Mouse (Mus musculus) liver, adult (tissue): ENCODE measurements around the gene Gpr1.

ENCODE experiments used
- GATA4 ChIP-seq: IDR thresholded peaks from 2 replicates; pipeline ENCODE4 v1.6.1; 2014; ENCODE audit warnings: mild to moderate bottlenecking, low read length; ENCODE audit not compliant: insufficient replicate concordance

Gpr1 gene

GRCm38 (mm10) chr1:63214271-63214558 is at the start of gene Gpr1:
Gpr1 (minus strand) TSS chr1:63214543.
- no peak for TF ChIP-seq GATA4

- TF ChIP-seq GATA4 = no peak
These were observed 49.3 kb upstream of the Gpr1 start for GRCm38 (mm10) chr1:63263671-63264070.

- no peak for TF ChIP-seq GATA4
These were observed 46.8 kb upstream of the Gpr1 start for GRCm38 (mm10) chr1:63261041-63261590.

- TF ChIP-seq GATA4 = no peak
These were observed 46.3 kb upstream of the Gpr1 start for GRCm38 (mm10) chr1:63260742-63261033.

- no peak for TF ChIP-seq GATA4
These were observed 45.8 kb upstream of the Gpr1 start for GRCm38 (mm10) chr1:63259916-63260741.

GRCm38 (mm10) chr1:63259271-63259830 is 45.0 kb upstream of the Gpr1 start:
- TF ChIP-seq GATA4 = no peak

- no peak for TF ChIP-seq GATA4
These were observed 44.2 kb upstream of the Gpr1 start for GRCm38 (mm10) chr1:63258501-63258900.

- no peak for TF ChIP-seq GATA4
These were observed 41.7 kb upstream of the Gpr1 start for GRCm38 (mm10) chr1:63256083-63256482.

- TF ChIP-seq GATA4 = no peak
These were observed 40.8 kb upstream of the Gpr1 start for GRCm38 (mm10) chr1:63255101-63255500.

GRCm38 (mm10) chr1:63253291-63253690 is 38.9 kb upstream of the Gpr1 start:
- no peak for TF ChIP-seq GATA4

GRCm38 (mm10) chr1:63252351-63253209 is 38.2 kb upstream of the Gpr1 start:
- TF ChIP-seq GATA4 = no peak

GRCm38 (mm10) chr1:63249261-63249660 is 34.9 kb upstream of the Gpr1 start:
- no peak for TF ChIP-seq GATA4

- TF ChIP-seq GATA4 = no peak
These were observed 34.1 kb upstream of the Gpr1 start for GRCm38 (mm10) chr1:63248360-63248851.

GRCm38 (mm10) chr1:63247831-63248359 is 33.6 kb upstream of the Gpr1 start:
- no peak for TF ChIP-seq GATA4

- TF ChIP-seq GATA4 = no peak
These were observed 32.6 kb upstream of the Gpr1 start for GRCm38 (mm10) chr1:63246862-63247521.

- no peak for TF ChIP-seq GATA4
These were observed 29.5 kb upstream of the Gpr1 start for GRCm38 (mm10) chr1:63243854-63244253.

GRCm38 (mm10) chr1:63239751-63240150 is 25.4 kb upstream of the Gpr1 start:
- no peak for TF ChIP-seq GATA4
